Mouse (Mus musculus): Measurements from ENCODE around the gene Lcor.

GRCm38 (mm10) chr19:41600647-41601046, 118.2 kb downstream of the Lcor start:
- TF ChIP-seq CTCF (IDR thresholded peaks at IDR 0.05; ENCODE audit: low read depth) (no peak), EP300 (IDR thresholded peaks at IDR 0.05; ENCODE audit: low read depth) (no peak)

Measured in liver, embryonic 14.5 days (tissue).